Mouse (Mus musculus) midbrain, postnatal 0 days (tissue): ENCODE results near the gene Bcar3. TPM values are rescaled to one million over a fixed set of nuclear protein-coding genes. Genes with fewer than 3 reads are reported as not detected.

Experiments used
- ATAC-seq: fragments of 200-750 bp; cut with Nextera tagmentation; 2 replicates; pipeline ENCODE4 v1.8.0; 2017; ENCODE audit warnings: moderate number of reproducible peaks, mild to moderate bottlenecking, moderate TSS enrichment, moderate library complexity; ENCODE audit not compliant: low FRiP score
- DNase-seq: peaks from one replicate; pipeline ENCODE4 v3.0.0-alpha.2; 2015; ENCODE audit warnings: low spot score
- H3K27ac ChIP-seq: fragments of 300-500 bp; sonication (generic); 2 replicates; pipeline ENCODE4 v1.5.1; 2014; ENCODE audit warnings: low read depth, mild to moderate bottlenecking, low read length, mixed read lengths
- H3K27me3 ChIP-seq: fragments of 300-500 bp; sonication (generic); 2 replicates; pipeline ENCODE4 v1.6.1; 2014; ENCODE audit warnings: low read length, control low read depth, mixed read lengths; ENCODE audit not compliant: insufficient read depth
- H3K36me3 ChIP-seq: fragments of 300-500 bp; sonication (generic); 2 replicates; pipeline ENCODE4 v1.6.1; 2014; ENCODE audit warnings: low read length, control low read depth, mixed read lengths; ENCODE audit not compliant: insufficient read depth
- H3K4me1 ChIP-seq: fragments of 300-500 bp; sonication (generic); 2 replicates; pipeline ENCODE4 v1.6.1; 2014; ENCODE audit warnings: mild to moderate bottlenecking, control low read depth, antibody characterized with exemption, low read length, mixed read lengths; ENCODE audit not compliant: insufficient read depth
- H3K4me2 ChIP-seq: fragments of 300-500 bp; sonication (generic); 2 replicates; pipeline ENCODE4 v1.6.1; 2014; ENCODE audit warnings: low read depth, mild to moderate bottlenecking, low read length, mixed read lengths; ENCODE audit not compliant: poor library complexity, severe bottlenecking
- H3K4me3 ChIP-seq: fragments of 300-500 bp; sonication (generic); 2 replicates; pipeline ENCODE4 v1.5.1; 2014; ENCODE audit warnings: low read depth, mild to moderate bottlenecking, low read length, moderate library complexity
- H3K9ac ChIP-seq: fragments of 300-500 bp; sonication (generic); replicated peaks from 2 replicates; pipeline ENCODE4 v1.6.1; 2014; ENCODE audit warnings: mild to moderate bottlenecking, low read length, moderate library complexity, mixed read lengths; ENCODE audit not compliant: poor library complexity, severe bottlenecking
- H3K9me3 ChIP-seq: fragments of 300-500 bp; sonication (generic); 2 replicates; pipeline ENCODE4 v1.6.1; 2016; ENCODE audit warnings: low read length, control low read depth
- CTCF ChIP-seq: IDR thresholded peaks from 2 replicates; pipeline ENCODE4 v1.5.1; 2016; ENCODE audit warnings: antibody characterized with exemption, mild to moderate bottlenecking
- WGBS: fragments of 180-500 bp; shearing (Covaris S2); extraction: QIAGEN DNeasy Blood & Tissue Kit; methylation state at CpG from one replicate; pipeline ENCODE4 v1.1.7; 2014; 5-methylcytosine and 5-hydroxymethylcytosine counted together
- polyA plus RNA-seq: library from polyadenylated mRNA; unstranded; fragments of >200 nt; fragmentation: Nextera tagmentation; extraction: Ambion mirVana; gene quantifications from 2 replicates; pipeline ENCODE4 v1.2.1, GENCODE M21; 2015
- total RNA-seq: library from RNA; depleted of rRNA; stranded (reverse); fragments of >200 nt; gene quantifications from 2 replicates; pipeline ENCODE4 v1.2.3, GENCODE M21; 2014

Gene Bcar3
- total and polyA plus RNA-seq, 2 experiments from 2014 or later, result 6.0 to 27.2 TPM

DNA sequence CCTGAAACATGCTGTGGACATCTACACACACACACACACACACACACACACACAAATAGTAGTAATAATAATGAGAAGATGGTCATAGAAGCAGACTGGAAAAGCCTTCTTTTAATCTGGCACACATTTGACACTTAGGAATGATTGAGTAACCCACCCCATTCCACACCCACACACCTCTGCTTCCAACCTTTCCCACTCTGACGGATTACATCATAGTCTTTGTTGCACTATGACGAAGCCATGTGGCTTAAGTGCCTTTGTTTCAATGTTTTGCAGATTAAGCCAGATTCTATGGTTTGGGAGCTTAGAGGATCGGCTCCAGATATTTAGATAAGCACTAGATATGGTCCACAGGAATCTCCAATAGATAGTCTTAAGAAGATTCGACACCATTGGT lies 42.1 kb downstream of the Bcar3 start:
- no peak overlapping the region for H3K9ac ChIP-seq
- H3K27ac ChIP-seq, result no peak overlapping the region
- no peaks in the 10 kb centered on the region for H3K9me3 ChIP-seq
- no peak for ATAC-seq
- no peak overlapping the region for H3K4me2 ChIP-seq
- no peak for DNase-seq
- 89% methylated on average over 4 of the region's 4 CpGs for WGBS
- no peak for TF ChIP-seq CTCF
- no peaks in the 10 kb centered on the region for H3K36me3 ChIP-seq
- H3K27me3 ChIP-seq, result no peaks in the 10 kb centered on the region
- no peaks in the 10 kb centered on the region for H3K4me1 ChIP-seq
- H3K4me3 ChIP-seq, result no peak overlapping the region

GRCm38 (mm10) chr3:122337992-122338391 lies 44.1 kb downstream of the Bcar3 start:
- no peak for TF ChIP-seq CTCF
- no peaks in the 10 kb centered on the region for H3K4me1 ChIP-seq
- no peak overlapping the region for H3K9ac ChIP-seq
- H3K27ac ChIP-seq, result no peak overlapping the region
- H3K27me3 ChIP-seq, result no peaks in the 10 kb centered on the region
- no peaks in the 10 kb centered on the region for H3K9me3 ChIP-seq
- DNase-seq, result no peak
- ATAC-seq, result no peak
- H3K36me3 ChIP-seq, result no peaks in the 10 kb centered on the region
- H3K4me2 ChIP-seq, result no peak overlapping the region
- no peak overlapping the region for H3K4me3 ChIP-seq
- WGBS, result 82% methylated on average over 5 of the region's 5 CpGs

- no peak for ATAC-seq
- Histone ChIP-seq H3K36me3 (no peaks in the 10 kb centered on the region), H3K4me2 (no peak overlapping the region), H3K9ac (no peak overlapping the region), H3K9me3 (no peaks in the 10 kb centered on the region), H3K27me3 (no peaks in the 10 kb centered on the region), H3K4me3 (no peak overlapping the region), H3K4me1 (no peaks in the 10 kb centered on the region), H3K27ac (no peak overlapping the region)
- no peak for DNase-seq
- no peak for TF ChIP-seq CTCF
- WGBS, result 92% methylated on average over 7 of the region's 7 CpGs
Measured at GRCm38 (mm10) chr3:122338897-122339296, 45.0 kb downstream of the Bcar3 start.

GRCm38 (mm10) chr3:122340135-122341068 lies 46.5 kb downstream of the Bcar3 start:
- ATAC-seq (no peak), DNase-seq (no peak)
- H3K4me2 ChIP-seq, result no peak overlapping the region
- H3K4me3 ChIP-seq, result no peak overlapping the region
- no peak overlapping the region for H3K9ac ChIP-seq
- TF ChIP-seq CTCF, result no peak
- H3K4me1 ChIP-seq, result no peaks in the 10 kb centered on the region
- no peaks in the 10 kb centered on the region for H3K9me3 ChIP-seq
- H3K36me3 ChIP-seq, result no peaks in the 10 kb centered on the region
- WGBS, result 79% methylated on average over 13 of the region's 13 CpGs
- H3K27me3 ChIP-seq, result no peaks in the 10 kb centered on the region
- H3K27ac ChIP-seq, result no peak overlapping the region

DNA sequence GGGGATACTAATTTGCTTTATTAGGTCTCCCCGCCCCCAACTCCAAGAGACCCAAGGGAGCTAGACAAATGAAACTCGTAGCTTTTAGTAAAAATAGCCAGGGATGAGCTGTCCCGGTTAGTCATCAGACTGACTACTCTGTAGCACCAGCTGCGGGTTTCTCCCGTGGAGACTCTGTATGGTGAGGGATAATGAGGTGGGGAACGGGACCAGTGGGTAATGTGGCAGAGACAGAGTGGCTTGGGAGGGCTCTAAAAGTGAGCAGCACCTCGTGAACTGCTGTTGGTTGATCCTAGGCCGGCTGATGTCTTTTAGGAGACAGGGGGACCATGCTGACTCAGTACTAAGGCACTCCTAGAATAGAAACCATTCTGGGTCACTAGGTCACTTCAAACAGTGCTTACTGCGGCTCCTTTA lies 49.5 kb downstream of the Bcar3 start:
- Histone ChIP-seq H3K27ac (no peak overlapping the region), H3K27me3 (no peaks in the 10 kb centered on the region), H3K9me3 (no peaks in the 10 kb centered on the region), H3K4me1 (no peaks in the 10 kb centered on the region), H3K36me3 (no peaks in the 10 kb centered on the region), H3K4me3 (no peak overlapping the region), H3K9ac (no peak overlapping the region), H3K4me2 (no peak overlapping the region)
- 72% methylated on average over 9 of the region's 9 CpGs for WGBS
- TF ChIP-seq CTCF, result no peak
- peak; percentile 26 for DNase-seq
- ATAC-seq, result no peak

DNA sequence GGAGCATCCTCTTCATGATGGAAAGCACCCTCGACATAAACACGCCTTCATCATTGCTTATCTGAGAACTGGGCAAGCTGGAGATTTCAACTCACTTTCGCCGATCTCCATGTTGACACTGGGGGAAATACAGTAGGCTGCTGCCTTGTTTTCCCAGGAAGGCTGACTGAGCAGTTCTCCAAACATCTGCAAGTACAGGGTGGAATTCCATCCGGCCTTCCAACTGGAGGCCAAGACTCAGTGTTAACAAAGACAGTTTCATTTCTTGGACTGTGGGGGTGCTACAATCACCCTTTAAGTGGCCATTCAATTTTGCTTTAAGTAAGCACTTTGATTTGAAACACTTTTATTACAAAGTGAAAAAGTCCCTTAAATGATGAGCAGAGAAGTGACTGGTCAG lies 50.4 kb downstream of the Bcar3 start:
- TF ChIP-seq CTCF, result no peak

More for the DNA sequence above, 50.4 kb downstream of the Bcar3 start:
- no peaks in the 10 kb centered on the region for H3K4me1 ChIP-seq
- no peak for DNase-seq
- H3K9ac ChIP-seq, result no peak overlapping the region
- 90% methylated on average over 5 of the region's 5 CpGs for WGBS
- H3K36me3 ChIP-seq, result no peaks in the 10 kb centered on the region
- no peaks in the 10 kb centered on the region for H3K27me3 ChIP-seq
- no peak overlapping the region for H3K27ac ChIP-seq
- H3K4me2 ChIP-seq, result no peak overlapping the region
- no peaks in the 10 kb centered on the region for H3K9me3 ChIP-seq
- H3K4me3 ChIP-seq, result no peak overlapping the region
- ATAC-seq, result no peak
